Mouse (Mus musculus) C2C12 (cell line): ENCODE data around the gene Gm20388. TPM values are rescaled to one million over a fixed set of nuclear protein-coding genes. Genes with fewer than 3 reads are reported as not detected.

Experiments used
- H3K27me3 ChIP-seq: one replicate; pipeline ENCODE4 v1.6.1; 2011; ENCODE audit not compliant: control insufficient read depth, insufficient read depth, insufficient read length
- H3K36me3 ChIP-seq: one replicate; pipeline ENCODE4 v1.6.1; 2011; ENCODE audit not compliant: control insufficient read depth, insufficient read depth
- H3K4me3 ChIP-seq: one replicate; pipeline ENCODE4 v1.5.1; 2011; ENCODE audit warnings: mild to moderate bottlenecking, control low read depth; ENCODE audit not compliant: poor library complexity, insufficient read depth, severe bottlenecking
- H3K79me2 ChIP-seq: one replicate; pipeline ENCODE4 v1.6.1; 2011; ENCODE audit not compliant: control insufficient read depth, insufficient read depth
- H3K79me3 ChIP-seq: one replicate; pipeline ENCODE4 v1.6.1; 2011; ENCODE audit warnings: low read depth, control low read depth
- H3ac ChIP-seq: one replicate; pipeline ENCODE3; 2011; ENCODE audit warnings: low read depth; ENCODE audit not compliant: control insufficient read depth, insufficient read length
- CEBPB ChIP-seq: IDR thresholded peaks from one replicate; pipeline ENCODE4 v1.6.1; 2011; ENCODE audit warnings: low read depth, mild to moderate bottlenecking, control low read depth, moderate library complexity
- CTCF ChIP-seq: IDR thresholded peaks from one replicate; pipeline ENCODE4 v1.5.1; 2011; ENCODE audit not compliant: control insufficient read depth, insufficient read depth, insufficient read length
- FOSL1 ChIP-seq: IDR thresholded peaks from one replicate; pipeline ENCODE4 v1.8.0; 2011; ENCODE audit warnings: mild to moderate bottlenecking, low read length; ENCODE audit not compliant: poor library complexity, insufficient read depth, severe bottlenecking
- MAX ChIP-seq: IDR thresholded peaks from one replicate; pipeline ENCODE4 v1.6.1; 2011; ENCODE audit warnings: mild to moderate bottlenecking, control low read depth
- MYOD1 ChIP-seq: IDR thresholded peaks from one replicate; pipeline ENCODE4 v1.6.1; 2011; ENCODE audit warnings: low read depth; ENCODE audit not compliant: control insufficient read depth, insufficient read length
- MYOG ChIP-seq: IDR thresholded peaks from one replicate; pipeline ENCODE4 v1.6.1; 2011; ENCODE audit not compliant: control insufficient read depth, insufficient read length; ENCODE audit errors: extremely low read depth
- USF1 ChIP-seq: IDR thresholded peaks from one replicate; pipeline ENCODE4 v1.6.1; 2011; ENCODE audit warnings: low read depth, mild to moderate bottlenecking, control low read depth, moderate library complexity
- polyA plus RNA-seq: library from polyadenylated mRNA; unstranded; fragments of >200 nt; fragmentation: generic; extraction: Trizol; gene quantifications from one replicate; pipeline ENCODE4 v1.2.1, GENCODE M21; 2012; ENCODE audit warnings: missing spikeins

Gene Gm20388
- polyA plus RNA-seq, 1 experiment = 15.0 TPM

DNA sequence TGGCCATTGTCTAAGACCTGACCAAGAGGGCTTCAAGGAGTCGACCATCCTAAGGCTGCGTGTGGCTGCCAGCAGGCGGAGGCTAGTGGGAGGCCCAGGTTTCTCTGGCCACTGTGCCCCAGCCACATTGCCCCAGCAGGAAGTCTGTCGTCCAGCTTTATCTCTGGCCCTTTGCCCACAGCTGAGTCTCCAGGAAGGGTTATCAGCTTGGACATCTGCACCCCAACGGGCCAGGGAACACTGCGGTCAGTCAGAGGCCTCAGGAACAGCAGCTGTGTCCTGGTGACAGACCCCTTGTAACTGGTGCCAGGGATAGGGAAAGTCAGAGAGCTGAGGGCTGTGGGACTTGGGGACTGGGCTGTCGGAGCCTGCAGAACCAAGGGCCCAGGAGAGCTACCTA lies 459.3 kb downstream of the Gm20388 start:
- H3K27me3 ChIP-seq = no peaks in the 10 kb centered on the region
- no peaks in the 10 kb centered on the region for H3K36me3 ChIP-seq
- no peaks in the 10 kb centered on the region for H3K79me3 ChIP-seq
- H3K79me2 ChIP-seq = peaks cover 9% of the 10 kb centered on the region
- TF ChIP-seq MYOD1 (peak; percentile 87), CTCF (no peak)
- H3K4me3 ChIP-seq = no peak overlapping the region
- H3ac ChIP-seq = no peak overlapping the region

DNA sequence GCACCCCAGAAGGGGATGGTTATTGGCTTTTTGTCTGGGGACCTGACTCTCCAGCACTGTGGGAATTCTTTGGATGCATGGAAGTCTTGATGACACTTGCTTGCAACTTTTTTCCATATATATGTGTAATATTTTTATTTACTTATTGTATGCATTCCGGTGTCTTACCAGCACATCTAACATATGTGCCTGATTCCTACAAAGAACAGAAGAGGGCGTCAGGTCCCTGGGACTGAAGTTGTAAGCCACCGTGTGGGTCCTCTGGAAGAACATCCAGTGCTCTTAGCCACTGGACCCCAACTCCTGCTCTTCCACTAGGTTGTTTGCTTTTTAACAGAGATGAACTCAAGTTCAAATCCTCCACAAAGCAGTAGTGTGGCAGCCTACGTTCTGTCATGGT lies 459.8 kb downstream of the Gm20388 start:
- no peak for TF ChIP-seq FOSL1
- Histone ChIP-seq H3ac (no peak overlapping the region), H3K79me3 (no peaks in the 10 kb centered on the region), H3K79me2 (peaks cover 9% of the 10 kb centered on the region), H3K36me3 (no peaks in the 10 kb centered on the region), H3K4me3 (no peak overlapping the region), H3K27me3 (no peaks in the 10 kb centered on the region)

DNA sequence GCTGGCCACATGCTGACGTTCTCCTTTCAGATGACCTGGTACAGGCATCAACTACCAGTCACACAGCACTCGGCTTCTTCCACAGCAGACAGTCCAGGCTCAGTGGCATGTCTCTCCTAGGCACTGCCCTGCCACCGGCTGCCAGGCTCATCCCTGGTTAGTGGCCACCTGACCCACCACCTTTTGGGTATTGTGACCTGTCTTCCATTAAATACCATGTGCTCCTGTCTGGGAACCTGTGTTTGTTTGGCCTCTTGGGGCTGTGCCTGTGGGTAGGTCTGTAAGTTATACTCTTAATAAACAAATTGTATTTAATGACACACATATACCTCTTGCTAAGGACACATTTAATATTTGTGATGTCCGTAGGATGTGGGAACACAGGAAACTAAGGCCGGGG lies 460.5 kb downstream of the Gm20388 start:
- TF ChIP-seq MYOD1 = no peak
- TF ChIP-seq CEBPB = no peak
- TF ChIP-seq USF1 = no peak
- no peak for TF ChIP-seq MAX
- no peak for TF ChIP-seq FOSL1
- no peak for TF ChIP-seq MYOG
- no peak for TF ChIP-seq CTCF
- Histone ChIP-seq H3K79me3 (no peaks in the 10 kb centered on the region), H3K36me3 (no peaks in the 10 kb centered on the region), H3ac (no peak overlapping the region), H3K4me3 (no peak overlapping the region), H3K79me2 (peaks cover 9% of the 10 kb centered on the region), H3K27me3 (no peaks in the 10 kb centered on the region)

DNA sequence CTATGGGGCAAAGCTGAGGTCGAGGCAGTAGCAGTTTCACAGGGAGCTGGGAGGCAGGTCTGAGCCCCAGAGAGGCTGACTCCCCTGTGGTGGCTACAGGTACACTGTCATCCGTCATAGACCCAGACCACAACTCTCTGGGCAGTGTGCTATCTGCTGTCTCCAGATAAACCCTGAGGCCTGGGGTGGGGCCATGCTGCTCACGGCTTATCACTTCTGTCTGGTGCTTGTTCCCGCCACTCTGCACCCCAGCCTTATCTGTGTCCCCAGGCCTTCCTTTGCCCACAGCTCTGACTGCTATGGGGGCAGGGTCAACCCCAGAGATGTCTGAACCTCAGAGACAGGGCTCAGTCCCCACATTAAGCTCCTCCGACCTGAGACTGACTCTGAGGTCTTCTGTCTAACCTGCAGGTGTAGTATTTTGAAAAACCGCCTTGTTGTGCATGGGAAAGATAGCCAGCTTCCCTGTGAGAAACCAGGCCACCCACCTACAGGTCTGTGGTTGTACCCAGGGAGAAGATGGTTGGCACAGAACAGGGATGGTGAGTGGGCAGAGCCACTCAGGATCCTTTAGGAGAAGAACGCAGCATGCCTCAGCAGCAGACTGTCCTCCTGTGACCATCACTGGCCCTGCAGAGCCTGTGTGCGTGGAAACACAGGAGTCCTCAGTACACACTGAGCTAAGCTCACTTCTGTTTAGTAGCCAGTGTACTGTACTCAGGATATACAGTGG lies 461.2 kb downstream of the Gm20388 start:
- Histone ChIP-seq H3K79me3 (no peaks in the 10 kb centered on the region), H3ac (no peak overlapping the region), H3K79me2 (peaks cover 9% of the 10 kb centered on the region), H3K27me3 (no peaks in the 10 kb centered on the region), H3K4me3 (no peak overlapping the region), H3K36me3 (no peaks in the 10 kb centered on the region)
- TF ChIP-seq CEBPB (no peak), CTCF (no peak), USF1 (no peak), FOSL1 (no peak), MYOG (no peak), MAX (no peak), MYOD1 (no peak)

DNA sequence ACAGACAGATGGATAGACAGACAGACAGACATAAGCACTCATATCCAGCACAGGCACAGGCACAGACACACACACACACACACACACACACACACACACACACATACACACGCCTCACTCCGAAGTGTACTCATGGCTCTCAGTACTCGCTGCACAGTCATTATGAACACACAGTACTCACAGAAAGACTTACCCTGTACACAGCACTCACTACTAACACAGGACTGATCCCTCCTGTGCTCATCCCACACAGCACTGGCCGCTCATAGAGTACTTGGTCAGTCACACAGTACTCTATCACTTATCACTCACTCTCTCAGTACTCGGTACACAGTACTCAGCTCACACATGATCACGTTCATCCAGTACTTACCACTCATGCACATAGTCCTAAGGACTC lies 462.0 kb downstream of the Gm20388 start:
- no peak for TF ChIP-seq CTCF
- TF ChIP-seq MAX = no peak
- no peak for TF ChIP-seq MYOG
- no peak for TF ChIP-seq MYOD1
- no peak for TF ChIP-seq USF1
- TF ChIP-seq FOSL1 = no peak
- TF ChIP-seq CEBPB = no peak
- Histone ChIP-seq H3ac (no peak overlapping the region), H3K4me3 (no peak overlapping the region)

DNA sequence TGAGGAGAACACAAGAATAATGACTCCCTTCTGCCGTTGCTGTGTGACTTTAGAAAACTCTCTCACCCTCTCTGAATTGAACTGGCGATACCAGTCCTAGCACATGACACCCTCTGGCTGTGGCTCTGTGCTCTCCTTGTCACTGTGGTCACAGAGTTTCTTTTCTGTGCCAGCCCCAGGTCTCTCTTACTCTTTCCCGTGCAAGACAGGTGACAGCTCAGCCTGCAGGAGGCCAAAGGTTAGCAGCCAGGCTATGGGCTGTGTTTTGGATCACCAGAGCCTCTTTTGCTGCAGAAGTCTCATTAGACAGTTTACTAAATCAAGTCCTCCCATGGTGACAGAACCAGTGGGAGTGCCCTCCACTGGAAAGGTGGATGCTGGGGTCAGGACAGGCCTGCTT lies 463.0 kb downstream of the Gm20388 start:
- no peak for TF ChIP-seq MYOD1
- TF ChIP-seq USF1 = no peak
- no peak for TF ChIP-seq MAX
- no peak for TF ChIP-seq CTCF
- no peak for TF ChIP-seq MYOG
- TF ChIP-seq CEBPB = no peak
- no peak for TF ChIP-seq FOSL1
- Histone ChIP-seq H3K4me3 (no peak overlapping the region), H3K36me3 (no peaks in the 10 kb centered on the region), H3K79me3 (no peaks in the 10 kb centered on the region), H3ac (no peak overlapping the region), H3K79me2 (peaks cover 9% of the 10 kb centered on the region), H3K27me3 (no peaks in the 10 kb centered on the region)

More for the DNA sequence above, 462.0 kb downstream of the Gm20388 start:
- H3K79me3 ChIP-seq = no peaks in the 10 kb centered on the region
- H3K79me2 ChIP-seq = peaks cover 9% of the 10 kb centered on the region
- no peaks in the 10 kb centered on the region for H3K36me3 ChIP-seq
- no peaks in the 10 kb centered on the region for H3K27me3 ChIP-seq
